Mouse (Mus musculus): ENCODE results near the gene Kcnj16.

The Kcnj16 gene

DNA sequence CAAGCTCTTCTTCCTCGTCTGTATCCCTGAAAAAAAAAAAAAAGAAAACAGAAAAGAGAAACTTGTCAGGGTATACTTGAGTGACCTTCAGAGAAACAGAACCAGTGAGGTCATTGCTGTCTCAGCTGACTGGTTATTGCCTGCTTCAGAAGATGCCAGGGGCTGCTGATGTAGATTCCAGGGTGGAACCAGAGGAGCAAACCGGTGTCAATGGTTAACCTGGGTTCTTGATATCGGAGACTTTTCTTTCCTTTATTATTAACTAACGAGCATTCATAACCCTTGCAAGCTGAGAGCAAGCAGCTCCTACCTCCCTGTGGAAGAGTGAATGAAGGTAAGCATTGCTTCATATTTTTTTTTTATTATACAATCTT, at the start of gene Kcnj16:
Kcnj16 (plus strand) TSS at position 272 of the 374 bp plus-strand sequence.
- DNase-seq (ENCODE audit: low read depth, low spot score): no peak

DNA sequence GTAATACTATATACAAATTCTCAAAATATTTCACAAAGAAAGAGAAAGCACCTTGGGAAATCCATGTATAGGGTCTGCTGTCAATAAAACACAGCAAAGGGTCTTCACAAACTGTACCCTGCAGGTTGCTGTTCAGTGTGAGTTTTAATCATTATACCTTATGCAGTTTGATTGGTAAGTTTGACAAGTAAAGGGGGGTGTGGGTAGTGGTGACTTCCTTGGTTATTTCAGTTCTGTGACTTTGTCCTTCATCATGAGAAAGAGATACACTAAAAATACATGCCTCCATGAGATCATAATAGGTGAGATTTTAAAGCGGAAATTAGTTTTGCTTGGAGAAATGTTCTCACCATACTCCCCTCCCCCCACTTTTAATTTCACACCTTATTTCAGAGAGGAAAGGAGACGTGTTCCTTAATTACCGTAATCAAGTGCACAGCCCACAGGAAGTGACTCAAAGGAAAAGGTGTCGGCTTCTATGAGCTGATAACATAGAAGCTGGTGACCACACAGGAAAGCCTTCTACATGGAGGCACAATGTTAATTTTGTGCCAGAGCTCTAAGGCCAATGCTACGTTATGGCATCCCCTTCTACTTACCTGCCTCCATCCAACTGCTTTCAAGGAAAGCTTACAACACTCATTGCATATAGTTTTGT, 48.9 kb upstream of the Kcnj16 start:
- no peak for DNase-seq (ENCODE audit: low read depth, low spot score)

GRCm38 (mm10) chr11:110935699-110936098, 32.1 kb upstream of the Kcnj16 start:
- no peak for DNase-seq (ENCODE audit: low read depth, low spot score)

DNA sequence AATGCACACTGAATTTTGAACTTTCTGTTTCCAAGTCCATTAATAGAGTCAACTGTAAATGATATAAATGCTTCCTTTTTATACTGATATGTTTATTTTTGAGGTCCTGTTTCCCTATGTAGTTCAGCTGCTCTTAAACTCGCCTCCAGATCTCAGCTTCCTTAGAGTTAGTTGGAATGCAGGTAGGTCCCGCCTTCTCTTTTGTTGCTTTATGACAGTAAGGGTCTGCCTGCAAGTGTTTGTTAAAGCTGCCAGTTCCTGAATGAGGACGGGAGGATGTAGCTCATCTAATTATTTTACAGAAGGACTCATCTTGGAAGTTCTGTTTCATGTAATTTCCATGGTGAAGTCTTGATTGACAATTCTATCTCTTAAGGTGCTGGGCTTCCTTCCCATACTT, 25.6 kb upstream of the Kcnj16 start:
- no peak for DNase-seq (ENCODE audit: low read depth, low spot score)

DNA sequence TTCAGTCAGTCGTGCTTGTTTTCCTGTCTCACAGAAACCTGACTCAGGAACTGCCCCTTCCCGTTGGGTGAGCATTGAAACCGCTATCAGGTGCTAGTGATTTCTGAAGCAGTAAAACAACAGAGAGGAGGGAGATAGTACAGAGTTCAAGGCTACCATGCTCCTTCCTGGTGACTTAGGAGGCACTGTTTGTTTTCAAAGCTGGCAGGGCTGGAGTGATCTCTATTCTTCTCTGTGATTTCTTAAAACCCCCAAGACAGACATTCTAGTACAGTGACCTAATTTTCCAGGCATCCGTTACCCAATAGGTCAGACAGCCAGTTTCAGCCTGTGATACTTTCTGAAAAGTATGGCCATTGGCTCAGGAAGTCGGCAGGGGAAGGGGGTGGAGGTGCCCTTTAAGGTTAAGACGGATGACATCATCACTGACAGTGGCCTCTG, 25.1 kb upstream of the Kcnj16 start:
- no peak for DNase-seq (ENCODE audit: low read depth, low spot score)

GRCm38 (mm10) chr11:110956665-110957064, 11.2 kb upstream of the Kcnj16 start:
- no peak for DNase-seq (ENCODE audit: low read depth, low spot score)

DNA sequence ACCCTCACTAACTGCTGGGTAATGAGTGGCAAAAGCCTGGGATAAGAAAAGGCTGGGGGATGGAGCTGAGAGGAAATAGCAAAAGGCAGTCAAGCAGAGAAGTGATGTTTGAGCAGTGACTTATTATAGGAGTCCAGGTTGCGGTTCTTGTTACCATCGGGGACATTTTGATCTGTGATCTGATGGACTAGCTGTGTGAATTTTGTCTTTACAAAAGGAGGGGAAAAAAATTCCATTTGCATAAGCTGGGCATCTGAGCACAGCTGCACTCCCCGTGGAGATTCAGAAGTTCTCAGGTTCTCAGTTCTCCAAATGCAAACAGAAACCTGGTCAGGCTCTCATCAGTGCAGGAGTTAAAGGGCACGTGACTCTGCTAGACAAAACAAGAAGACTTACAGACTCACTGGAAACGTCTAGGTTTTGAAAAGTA, 6.2 kb upstream of the Kcnj16 start:
- DNase-seq (ENCODE audit: low read depth, low spot score): no peak

- no peak for DNase-seq (ENCODE audit: low read depth, low spot score)
Measured at GRCm38 (mm10) chr11:110967019-110967761, 643 bp upstream of the Kcnj16 start.

GRCm38 (mm10) chr11:110968901-110969300, 1.1 kb downstream of the Kcnj16 start:
- no peak for DNase-seq (ENCODE audit: low read depth, low spot score)

GRCm38 (mm10) chr11:110985508-110985907, 17.7 kb downstream of the Kcnj16 start:
- no peak for DNase-seq (ENCODE audit: low read depth, low spot score)

- DNase-seq (ENCODE audit: low read depth, low spot score): peak; percentile 55
Measured at GRCm38 (mm10) chr11:110985949-110986348, 18.1 kb downstream of the Kcnj16 start.

DNA sequence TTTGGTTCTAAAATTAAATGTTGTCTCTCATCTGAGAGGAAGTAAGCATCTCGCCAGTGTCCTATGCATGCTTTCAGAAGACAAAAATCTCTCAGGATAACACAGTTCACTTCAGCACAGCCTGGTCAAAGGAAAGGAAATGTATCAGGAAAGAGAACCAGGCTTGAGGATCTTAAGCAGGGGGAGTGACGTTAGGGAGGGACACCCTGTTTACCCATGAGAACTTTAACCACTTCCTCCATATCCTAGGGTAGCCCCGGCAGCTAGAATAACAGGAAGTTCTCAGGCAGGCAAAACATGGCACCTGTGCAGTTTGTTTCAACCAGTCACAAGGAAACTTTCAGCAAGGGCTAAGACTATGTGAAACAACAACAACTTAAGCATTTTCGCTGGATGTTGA, 25.8 kb downstream of the Kcnj16 start:
- no peak for DNase-seq (ENCODE audit: low read depth, low spot score)

DNA sequence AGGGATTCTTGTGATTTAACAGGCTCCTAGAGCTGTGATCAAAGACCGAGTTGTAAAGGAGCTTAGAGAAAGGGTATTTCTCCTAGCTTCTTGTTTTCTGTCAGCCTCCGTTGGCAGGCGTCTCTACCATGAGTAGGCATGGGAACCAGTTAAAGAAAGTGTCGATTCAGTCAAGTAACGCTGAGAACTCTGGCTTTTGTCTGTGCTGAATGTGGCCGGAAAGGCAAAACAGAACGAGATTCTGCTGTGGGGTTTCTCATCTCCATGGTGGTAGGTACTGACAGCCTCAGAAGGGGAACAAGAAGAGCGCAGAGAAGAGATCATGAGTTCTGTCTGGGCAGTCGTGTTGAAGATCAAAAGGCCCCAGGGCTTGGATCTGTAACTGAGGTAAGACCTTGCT, 29.4 kb downstream of the Kcnj16 start:
- DNase-seq (ENCODE audit: low read depth, low spot score): no peak

DNA sequence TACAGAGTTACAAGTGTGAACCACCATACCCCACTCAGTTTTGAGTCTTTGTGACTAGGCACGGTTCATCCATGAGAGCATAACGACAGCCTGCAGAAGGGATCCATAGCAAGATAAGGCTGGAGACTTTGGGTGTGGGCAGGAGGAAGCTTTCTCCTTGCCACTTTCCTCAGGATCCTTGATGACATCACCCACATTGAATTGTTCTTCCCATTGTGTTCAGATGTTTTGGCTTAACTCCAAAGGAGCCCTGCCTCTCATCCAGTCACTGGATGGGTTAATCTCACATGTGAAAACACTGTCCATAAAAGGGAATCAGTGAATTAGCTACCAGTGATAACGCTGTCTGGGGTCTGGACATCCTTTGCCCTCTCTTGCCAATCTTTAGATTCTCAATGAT, 37.3 kb downstream of the Kcnj16 start:
- no peak for DNase-seq (ENCODE audit: low read depth, low spot score)

- DNase-seq (ENCODE audit: low read depth, low spot score): no peak
Measured at GRCm38 (mm10) chr11:111009471-111009870, 41.6 kb downstream of the Kcnj16 start.

DNA sequence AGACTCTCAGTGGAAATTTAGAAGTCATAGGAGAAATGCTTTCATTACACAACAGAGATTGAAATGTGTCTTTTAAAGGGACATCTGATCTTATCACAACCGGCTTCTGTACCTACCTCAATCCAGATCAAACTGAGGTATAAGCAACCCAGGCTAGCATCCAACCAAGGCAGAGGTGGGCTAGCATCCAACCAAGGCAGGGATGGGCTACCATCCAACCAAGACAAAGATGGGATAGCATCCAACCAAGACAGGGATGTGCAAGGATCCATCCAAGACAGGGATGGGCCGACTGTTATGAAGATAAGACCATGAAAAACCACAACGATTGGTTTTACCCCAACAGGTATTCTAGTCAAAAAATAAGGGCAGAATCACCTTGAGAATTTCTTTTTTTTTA, 48.4 kb downstream of the Kcnj16 start:
- DNase-seq (ENCODE audit: low read depth, low spot score): no peak

DNA sequence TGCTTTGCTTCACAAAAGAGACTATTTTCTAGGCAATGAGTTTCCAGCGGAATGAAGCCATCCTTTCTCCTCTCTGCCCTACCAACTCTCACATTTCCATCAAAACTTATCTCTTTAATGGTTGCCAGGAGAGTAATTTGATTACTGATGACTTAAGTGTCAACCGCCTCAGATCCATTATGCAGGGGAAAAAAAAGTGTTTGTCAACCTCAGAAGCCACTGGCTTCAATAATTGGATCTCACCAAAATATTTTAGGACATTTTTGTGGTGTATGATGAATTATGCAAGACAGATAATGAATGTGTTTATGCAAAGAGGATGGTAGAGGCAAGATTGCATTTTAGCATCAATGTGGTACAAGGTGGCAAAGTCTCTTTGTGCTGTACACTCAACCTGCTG, 52.4 kb downstream of the Kcnj16 start:
- DNase-seq (ENCODE audit: low read depth, low spot score): no peak

GRCm38 (mm10) chr11:111022681-111023281, 54.9 kb downstream of the Kcnj16 start:
- no peak for DNase-seq (ENCODE audit: low read depth, low spot score)

DNA sequence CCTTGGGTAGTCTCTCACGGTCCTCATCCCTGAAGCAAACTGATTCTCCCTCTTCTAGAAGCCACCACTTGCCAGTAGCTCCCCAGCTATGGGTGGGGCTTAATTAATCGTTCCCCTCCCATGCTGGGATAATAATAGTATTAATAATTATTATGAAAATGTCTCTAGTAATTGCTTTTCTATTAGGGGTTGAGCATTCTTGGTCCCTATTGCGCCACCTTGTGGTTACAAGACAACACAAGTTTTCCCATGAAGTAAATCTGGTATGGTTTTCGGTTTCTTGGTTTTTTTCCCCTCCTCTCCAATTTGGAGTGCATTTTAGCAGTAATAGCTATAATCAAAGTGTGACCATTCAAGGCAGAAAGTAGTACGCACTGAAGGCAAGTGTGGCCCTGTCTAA, 74.3 kb downstream of the Kcnj16 start:
- peak; percentile 40 for DNase-seq (ENCODE audit: low read depth, low spot score)

GRCm38 (mm10) chr11:111043298-111043697, 75.5 kb downstream of the Kcnj16 start:
- DNase-seq (ENCODE audit: low read depth, low spot score): peak; percentile 95

- DNase-seq (ENCODE audit: low read depth, low spot score): no peak
Measured at GRCm38 (mm10) chr11:111054252-111054651, 86.4 kb downstream of the Kcnj16 start.

DNA sequence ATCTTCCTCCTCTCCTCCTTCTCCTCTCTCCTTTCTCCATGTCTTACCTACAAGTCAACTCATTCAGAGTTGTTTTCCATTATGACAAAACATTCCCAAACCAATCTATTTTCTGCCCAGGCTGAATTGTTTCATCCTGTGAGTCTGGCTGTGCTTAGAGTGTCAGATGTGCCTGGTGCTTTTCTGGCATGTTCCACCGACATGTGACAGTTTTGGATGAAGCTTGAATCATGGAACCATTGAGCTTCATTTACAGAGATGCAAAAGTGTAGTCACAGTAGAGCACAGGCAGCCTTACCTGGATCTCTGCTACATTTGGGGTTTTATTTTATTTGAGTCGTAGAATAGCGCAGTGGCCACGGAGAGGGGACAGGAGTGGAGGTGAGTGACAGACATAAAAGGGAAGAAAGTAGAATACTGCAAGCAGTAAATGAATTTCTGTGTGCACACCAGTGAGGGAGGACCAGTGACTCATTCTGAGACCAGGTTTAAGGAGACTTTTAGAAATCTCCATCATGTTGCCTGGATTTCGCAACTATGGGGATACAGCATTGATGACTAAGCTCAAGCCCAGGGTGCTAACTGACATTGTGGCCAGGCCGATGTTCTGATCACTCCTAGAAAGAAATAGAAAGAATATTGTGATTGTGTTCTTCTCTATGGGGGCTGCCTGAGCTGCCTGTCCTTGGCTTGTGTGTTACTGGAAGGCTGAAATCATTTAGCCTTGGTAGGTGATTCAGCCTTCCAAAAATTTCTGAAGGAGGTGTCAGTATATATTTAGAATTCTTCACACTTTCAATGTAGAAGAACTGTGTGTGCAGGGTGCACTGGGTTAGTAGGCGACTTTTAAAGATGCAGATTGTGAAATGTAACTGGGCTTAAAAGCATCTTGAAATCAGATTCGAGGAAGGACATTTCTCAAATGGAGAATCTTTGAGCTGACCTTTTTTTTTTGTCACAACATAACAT, 87.3 kb downstream of the Kcnj16 start:
- no peak for DNase-seq (ENCODE audit: low read depth, low spot score)

Data from ZHBTc4 (cell line).